Mouse (Mus musculus) testis, adult 2 months (tissue): ENCODE measurements at regions not wholly inside any gene's neighbourhood (a gene's known extent, or its start where the extent isn't known, plus 50 kb on each side); places are given as distances from the start of the nearest gene placed in this dataset.
"Not testable (repeated sequence)": the region's sequence is repeated elsewhere in the genome, so short reads cannot be mapped to it uniquely, and the experiment has no call there.

Experiments used
- CTCF ChIP-seq: fragments of 200-500 bp; IDR thresholded peaks from 2 replicates; pipeline ENCODE4 v1.5.1; 2012; ENCODE audit warnings: low read depth, mild to moderate bottlenecking, inconsistent platforms, low read length, moderate library complexity; ENCODE audit not compliant: control insufficient read depth, insufficient read depth, insufficient replicate concordance
- POLR2A ChIP-seq: fragments of 200-500 bp; IDR thresholded peaks from 2 replicates; pipeline ENCODE4 v1.6.1; 2012; ENCODE audit warnings: low read depth, mild to moderate bottlenecking, inconsistent platforms, low read length, moderate library complexity; ENCODE audit not compliant: control insufficient read depth

- TF ChIP-seq CTCF, POLR2A: not testable (repeated sequence)
Observed at GRCm38 (mm10) chr6:67754102-67754501, 218.5 kb upstream of the Tacstd2 start.
